Mouse (Mus musculus) kidney, postnatal 4 days (tissue): ENCODE data around the gene Sbf2.

Source experiments
- DNase-seq, 2 experiments: peaks; one replicate each; pipeline ENCODE4 v3.0.0; 2021; ENCODE audit warnings: mixed read lengths in 2 of 2

Gene Sbf2

DNA sequence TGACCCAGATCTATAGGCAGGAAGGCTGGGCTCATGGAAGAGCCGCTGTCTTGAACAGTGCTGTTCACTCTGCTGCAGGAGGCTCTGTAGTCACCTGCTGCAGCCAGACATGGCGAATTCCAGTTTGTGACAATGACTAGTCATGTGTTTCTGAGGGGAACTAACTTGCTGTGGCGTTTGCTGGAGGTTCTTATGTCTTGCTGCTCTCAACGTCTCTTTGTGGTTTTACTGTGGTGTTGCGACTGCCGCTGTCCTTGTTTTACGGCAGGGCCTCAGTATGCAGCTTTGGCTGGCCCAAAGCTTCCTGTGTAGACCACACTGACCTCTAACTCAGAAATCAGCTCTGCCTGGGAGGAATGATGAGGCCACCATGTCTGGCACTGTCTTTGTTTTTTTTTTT is 344.3 kb downstream of the Sbf2 start:
- DNase-seq: no peak

DNA sequence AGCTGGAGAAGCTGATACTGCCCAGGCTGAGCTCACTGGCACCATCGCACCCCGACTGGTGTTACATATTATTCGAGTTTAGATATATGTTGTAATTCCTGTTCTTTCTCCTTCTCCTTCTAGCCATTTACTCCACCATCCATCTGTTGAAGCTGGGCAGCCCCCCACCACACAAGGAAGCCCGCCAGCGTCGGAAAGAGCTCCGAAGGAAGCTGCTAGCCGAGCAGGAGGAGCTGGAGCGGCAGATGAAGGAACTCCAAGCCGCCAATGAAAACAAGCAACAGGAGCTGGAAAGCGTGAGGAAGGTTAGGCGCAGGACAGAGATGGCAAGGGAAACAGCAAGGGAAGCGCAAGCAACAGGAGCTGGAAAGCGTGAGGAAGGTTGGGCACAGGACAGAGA is 344.9 kb downstream of the Sbf2 start:
- DNase-seq: no peak

DNA sequence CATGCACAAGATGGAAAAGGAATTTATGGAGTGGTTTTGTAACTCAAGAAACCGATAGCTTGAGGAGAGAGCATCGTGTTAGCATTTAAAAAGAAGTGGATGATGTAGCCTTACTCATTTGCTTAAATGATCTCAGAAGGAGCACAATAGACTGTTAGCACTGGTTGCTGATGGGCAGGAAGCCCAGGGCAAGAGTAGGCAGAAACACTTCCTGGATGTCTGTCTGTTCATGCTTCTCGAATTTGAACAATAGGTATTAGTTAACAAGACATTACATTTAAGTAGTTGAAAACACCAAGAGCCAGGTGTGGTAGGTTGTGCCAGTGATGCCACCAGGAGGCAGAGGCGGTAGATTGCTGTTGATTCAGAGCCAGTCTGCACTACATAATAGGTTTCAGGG is 346.2 kb downstream of the Sbf2 start:
- no peak for DNase-seq

DNA sequence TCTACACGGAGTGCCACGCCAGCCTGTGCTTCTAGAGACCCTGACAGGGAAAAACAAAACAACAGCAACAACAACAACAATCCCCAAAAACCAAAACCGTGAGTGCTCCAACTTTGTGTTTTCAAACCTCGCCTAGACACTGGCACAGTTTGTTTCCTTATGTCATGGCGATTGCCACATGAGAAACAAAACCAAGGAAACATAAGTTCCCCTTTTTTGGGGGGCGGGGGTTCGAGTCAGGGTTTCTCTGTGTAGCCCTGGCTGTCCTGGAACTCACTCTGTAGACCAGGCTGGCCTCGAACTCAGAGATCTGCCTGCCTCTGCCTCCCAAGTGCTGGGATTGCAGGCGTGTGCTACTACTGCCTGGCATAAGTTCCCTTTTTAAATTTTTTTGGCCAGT is 346.7 kb downstream of the Sbf2 start:
- DNase-seq: no peak

DNA sequence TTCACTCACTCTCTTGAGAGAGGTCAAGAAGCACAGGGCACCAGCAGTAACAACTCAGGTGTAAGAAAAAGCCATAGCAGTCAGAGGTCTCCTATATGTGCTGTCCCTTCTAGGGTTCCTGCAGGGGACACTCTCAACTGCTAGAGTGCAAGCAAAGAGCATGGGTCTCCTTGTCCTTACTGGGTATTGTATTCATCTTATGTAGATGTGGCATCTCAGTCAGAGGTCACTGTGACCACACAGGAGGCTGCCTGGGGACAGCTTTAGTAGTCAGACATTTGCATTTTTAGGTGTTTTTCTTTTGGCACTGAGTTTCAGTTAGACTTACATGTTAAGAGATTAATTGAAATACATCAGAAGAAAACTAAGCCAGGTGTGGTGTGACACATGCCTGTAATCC is 347.7 kb downstream of the Sbf2 start:
- no peak for DNase-seq

DNA sequence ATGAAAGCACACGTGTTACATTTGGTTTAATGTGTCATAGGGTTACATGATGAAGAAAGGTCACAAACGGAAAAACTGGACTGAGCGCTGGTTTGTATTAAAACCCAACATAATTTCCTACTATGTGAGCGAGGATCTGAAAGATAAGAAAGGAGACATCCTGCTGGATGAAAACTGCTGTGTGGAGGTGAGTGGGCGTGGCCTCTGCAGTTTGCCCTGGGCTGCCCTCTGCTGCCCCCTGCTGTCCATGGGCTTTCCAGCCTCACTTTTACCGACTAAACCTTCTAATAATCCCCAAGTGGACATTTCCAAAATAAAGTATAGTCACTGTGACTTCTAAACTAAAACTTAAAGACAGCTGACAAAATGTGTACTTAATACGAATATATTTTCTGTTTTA is 348.9 kb downstream of the Sbf2 start:
- DNase-seq: peak; percentile 94 to 95

DNA sequence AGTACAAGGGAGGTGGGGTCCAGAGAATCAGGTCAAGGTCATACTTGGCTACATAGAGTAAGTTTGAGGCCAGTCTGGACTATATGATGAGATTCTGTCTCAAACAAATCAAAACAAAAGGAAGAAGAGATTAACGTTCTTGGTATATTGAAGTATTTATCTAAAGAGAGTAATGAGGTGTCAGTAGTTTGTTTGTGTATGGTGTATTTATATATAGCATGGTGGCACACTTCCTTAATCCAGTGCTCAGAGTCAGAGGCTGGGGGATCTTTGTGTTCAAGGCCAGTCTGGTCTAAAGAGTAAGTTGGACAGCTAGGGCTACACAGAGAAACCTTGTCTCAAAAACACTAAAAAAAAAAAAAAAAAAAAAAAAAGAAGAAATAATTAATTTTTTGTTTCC is 351.2 kb downstream of the Sbf2 start:
- DNase-seq: no peak

DNA sequence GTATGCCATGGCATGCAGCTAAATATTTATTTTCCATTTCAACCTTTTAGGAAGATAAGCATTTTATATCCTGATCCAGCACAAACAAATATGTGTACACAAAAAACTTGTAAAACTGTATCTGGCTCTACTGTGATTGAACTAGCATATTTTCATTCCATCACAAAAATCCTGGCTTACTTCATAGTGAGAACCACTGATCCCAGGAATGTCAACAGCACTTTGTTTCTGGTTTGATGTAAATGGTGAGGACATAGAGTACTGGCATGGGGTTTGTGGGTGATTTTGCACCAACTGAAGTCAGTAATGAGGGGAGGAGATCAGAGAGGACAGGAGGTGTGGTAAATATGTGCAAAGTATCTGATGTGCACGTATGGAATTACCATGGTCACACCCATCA is 352.1 kb downstream of the Sbf2 start:
- no peak for DNase-seq

DNA sequence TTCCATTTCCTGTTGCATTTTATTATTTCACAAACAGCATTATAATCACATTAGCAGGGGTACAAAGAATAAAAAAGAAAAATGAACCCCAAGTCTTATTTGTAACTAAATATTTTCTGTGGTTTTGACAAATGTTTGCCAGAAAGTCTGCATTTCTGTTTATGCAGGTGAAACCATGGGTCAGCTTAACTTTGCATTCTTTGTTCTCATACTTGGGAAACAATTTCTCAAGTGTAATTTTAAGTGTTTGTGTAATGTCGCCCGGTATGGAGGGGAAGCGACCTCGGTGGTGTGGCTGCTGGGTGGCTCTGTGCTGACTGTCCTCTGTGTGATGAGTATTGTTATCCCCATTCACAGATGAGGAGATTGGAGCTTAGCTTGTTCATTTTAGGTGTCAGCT is 352.9 kb downstream of the Sbf2 start:
- DNase-seq: no peak

DNA sequence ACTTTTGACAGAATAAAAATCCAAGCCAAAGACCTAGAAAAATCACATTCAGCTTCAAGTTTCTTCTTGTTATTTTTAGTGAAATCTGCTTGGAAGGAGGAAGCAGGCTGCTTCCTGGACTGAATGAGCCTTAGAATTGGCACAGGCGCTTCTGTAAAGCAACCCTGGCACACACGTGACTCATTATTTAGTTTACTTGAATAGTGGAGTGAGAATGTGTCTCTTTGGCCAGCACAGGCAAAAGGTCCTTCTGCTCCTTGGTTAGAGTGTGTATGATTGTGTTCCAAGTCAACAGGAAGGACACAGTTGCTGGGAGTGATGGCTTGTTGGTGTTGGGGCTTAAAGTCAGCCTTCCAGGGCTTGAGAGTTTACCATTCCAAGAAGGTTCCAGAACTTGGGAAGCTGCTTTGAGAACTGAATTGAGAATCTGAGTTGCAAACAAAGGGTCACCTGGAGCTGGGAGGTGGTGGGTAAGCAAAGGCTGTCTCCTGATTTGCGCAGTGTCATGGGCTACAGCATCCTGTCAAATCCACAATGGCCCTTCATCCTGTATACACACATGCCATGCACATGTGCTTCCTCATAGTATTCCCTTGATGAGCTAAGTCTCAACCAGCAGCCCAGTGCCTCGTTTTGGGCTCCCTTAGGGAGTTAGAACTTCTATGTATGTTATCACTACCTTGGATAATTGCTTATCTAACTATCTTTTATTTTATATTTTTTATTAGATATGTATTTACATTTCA is 354.6 kb downstream of the Sbf2 start:
- peak in 1 of 2 experiments; percentile 44 for DNase-seq

DNA sequence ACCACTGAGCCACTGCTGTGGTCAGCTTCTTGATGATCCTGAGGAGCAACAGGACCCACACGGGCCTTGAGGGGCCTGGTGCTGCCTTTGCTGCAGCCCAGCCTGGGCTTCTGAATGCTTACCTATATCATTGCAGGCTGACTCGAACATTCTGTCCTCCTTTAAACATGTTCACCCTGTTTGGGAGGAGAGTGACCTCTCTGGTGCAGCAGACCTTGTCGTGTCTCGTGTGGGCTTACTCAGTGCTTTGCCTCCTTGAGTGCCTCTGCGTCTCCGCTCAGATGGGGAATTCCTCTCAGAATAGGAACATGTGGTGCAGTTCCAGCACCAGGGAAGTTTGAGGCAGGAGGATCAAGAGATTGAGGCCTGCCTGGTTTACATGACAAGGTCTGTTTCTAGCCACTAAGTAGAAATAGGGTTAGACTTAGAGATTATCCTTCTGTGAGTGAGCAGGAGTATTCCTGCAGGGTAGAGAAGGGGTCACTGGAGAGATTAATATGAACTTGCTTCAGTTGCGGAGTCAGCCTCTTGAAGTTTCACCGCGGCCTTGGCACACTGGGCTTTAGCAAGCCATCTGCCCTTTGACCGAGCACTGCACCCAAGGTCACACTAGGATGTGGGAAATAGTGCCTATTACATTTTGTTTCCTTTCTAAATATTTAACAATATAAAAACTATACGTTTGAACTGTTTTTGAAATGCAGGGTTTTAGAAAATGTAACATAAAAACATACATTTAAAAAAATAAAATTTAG is 356.3 kb downstream of the Sbf2 start:
- peak in 1 of 2 experiments; percentile 27 for DNase-seq
